Mouse (Mus musculus): ENCODE measurements around the gene Serpina3b. TPM values are rescaled to one million over a fixed set of nuclear protein-coding genes. Genes with fewer than 3 reads are reported as not detected.
A peak's percentile ranks its signal among the peaks of the same experiment; 100 is the strongest.

Serpina3b gene
- polyA plus RNA-seq, 1 experiment from 2014 or later = not detected

DNA sequence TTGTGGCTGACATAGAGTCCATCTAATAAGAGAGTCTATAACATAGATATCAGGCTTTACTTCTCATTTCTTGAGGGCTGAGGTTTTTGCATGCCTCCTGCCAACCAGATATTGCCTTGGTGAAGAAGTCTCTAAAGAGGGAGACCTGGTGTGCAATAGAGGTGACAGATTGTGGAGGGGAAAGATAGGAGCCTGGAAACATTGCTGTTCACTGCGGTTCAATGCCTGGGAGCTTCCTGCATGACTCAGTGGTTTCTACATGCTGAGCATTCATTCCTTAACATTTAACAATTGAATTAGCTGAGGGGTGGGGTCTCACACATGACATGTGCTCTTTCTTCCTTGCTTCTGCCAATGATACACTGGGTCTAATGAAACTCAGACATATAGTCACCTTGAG lies 4.7 kb upstream of the Serpina3b start:
- no peaks in the 10 kb centered on the region for H3K36me3 ChIP-seq (ENCODE audit: control insufficient read depth, insufficient read depth, low read length)
- H3K4me3 ChIP-seq (ENCODE audit: low read depth, low read length) = no peak overlapping the region
- no peak overlapping the region for H3K27ac ChIP-seq (replicated peaks; ENCODE audit: low read depth, low read length)
- no peak overlapping the region for H3K9ac ChIP-seq (ENCODE audit: low read length)
- no peak for DNase-seq (ENCODE audit: low spot score)
- H3K9me3 ChIP-seq (ENCODE audit: control insufficient read depth, low read length) = no peaks in the 10 kb centered on the region
- H3K4me2 ChIP-seq (ENCODE audit: low read depth, severe bottlenecking) = no peak overlapping the region
- no peaks in the 10 kb centered on the region for H3K4me1 ChIP-seq (ENCODE audit: control insufficient read depth, insufficient read depth, low read length)
- no peak for ATAC-seq (ENCODE audit: insufficient number of reproducible peaks, low FRiP score, low TSS enrichment, low read depth)
- WGBS = 96% methylated on average over 1 of the region's 1 CpGs
- no peaks in the 10 kb centered on the region for H3K27me3 ChIP-seq (ENCODE audit: control insufficient read depth, insufficient read depth, low read length)

DNA sequence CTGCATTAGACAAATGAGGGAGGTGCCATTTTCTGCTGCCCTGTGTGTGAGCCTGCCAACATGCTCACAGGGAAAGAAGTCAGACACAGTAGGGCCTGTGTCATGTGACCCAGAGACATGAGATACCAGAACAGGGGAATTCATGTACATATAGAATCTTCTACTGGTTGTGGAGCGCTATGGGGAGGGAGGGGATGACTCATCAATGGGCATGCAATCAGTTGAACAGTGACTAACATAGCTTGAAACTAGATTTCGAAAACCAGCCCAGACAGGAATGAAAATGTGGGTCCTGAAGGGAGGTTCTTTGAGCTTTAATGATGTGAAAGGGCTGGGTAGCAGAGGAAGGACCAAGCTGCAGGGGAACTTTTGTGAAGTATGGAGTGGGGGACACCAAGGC lies 3.8 kb upstream of the Serpina3b start:
- Histone ChIP-seq H3K4me3 (ENCODE audit: low read depth, low read length) (no peak overlapping the region), H3K27me3 (ENCODE audit: control insufficient read depth, insufficient read depth, low read length) (no peaks in the 10 kb centered on the region), H3K36me3 (ENCODE audit: control insufficient read depth, insufficient read depth, low read length) (no peaks in the 10 kb centered on the region), H3K4me1 (ENCODE audit: control insufficient read depth, insufficient read depth, low read length) (no peaks in the 10 kb centered on the region), H3K27ac (replicated peaks; ENCODE audit: low read depth, low read length) (no peak overlapping the region), H3K9ac (ENCODE audit: low read length) (no peak overlapping the region), H3K4me2 (ENCODE audit: low read depth, severe bottlenecking) (no peak overlapping the region), H3K9me3 (ENCODE audit: control insufficient read depth, low read length) (no peaks in the 10 kb centered on the region)
- DNase-seq (ENCODE audit: low spot score) (no peak), ATAC-seq (ENCODE audit: insufficient number of reproducible peaks, low FRiP score, low TSS enrichment, low read depth) (no peak)
- whole genome bisulfite sequencing = 77% methylated on average over 2 of the region's 2 CpGs

DNA sequence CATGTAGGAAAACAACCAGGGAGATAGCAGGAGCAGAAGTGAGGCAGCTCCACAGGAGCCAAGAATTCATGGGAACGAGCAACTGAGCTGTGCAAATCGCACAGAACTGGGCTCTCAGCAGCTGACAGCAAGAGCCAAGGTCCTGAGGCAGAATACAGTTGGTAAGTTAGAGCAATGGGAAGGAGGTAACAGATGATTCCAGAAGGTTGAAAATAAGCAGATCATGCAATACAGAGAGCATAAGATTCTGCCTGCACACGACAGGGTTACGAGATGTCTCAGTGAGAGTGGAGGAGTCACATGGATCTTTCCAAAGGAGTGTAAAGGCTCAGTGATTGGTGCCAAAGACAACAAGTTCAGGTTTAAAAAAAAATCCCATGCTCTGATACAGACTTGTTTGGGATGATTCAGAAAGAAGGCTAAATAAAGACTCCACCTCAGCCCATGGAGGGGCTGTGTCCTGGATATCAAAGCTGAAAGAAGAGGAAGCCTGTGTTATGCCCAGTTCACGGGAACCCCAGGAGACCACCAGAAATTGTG lies 2.7 kb upstream of the Serpina3b start:
- H3K36me3 ChIP-seq (ENCODE audit: control insufficient read depth, insufficient read depth, low read length) = no peaks in the 10 kb centered on the region
- no peak for DNase-seq (ENCODE audit: low spot score)
- no peak overlapping the region for H3K9ac ChIP-seq (ENCODE audit: low read length)
- no peaks in the 10 kb centered on the region for H3K4me1 ChIP-seq (ENCODE audit: control insufficient read depth, insufficient read depth, low read length)
- no peaks in the 10 kb centered on the region for H3K27me3 ChIP-seq (ENCODE audit: control insufficient read depth, insufficient read depth, low read length)
- no peaks in the 10 kb centered on the region for H3K9me3 ChIP-seq (ENCODE audit: control insufficient read depth, low read length)
- no peak overlapping the region for H3K4me3 ChIP-seq (ENCODE audit: low read depth, low read length)
- 89% methylated on average over 5 of the region's 5 CpGs for WGBS
- no peak for ATAC-seq (ENCODE audit: insufficient number of reproducible peaks, low FRiP score, low TSS enrichment, low read depth)
- no peak overlapping the region for H3K27ac ChIP-seq (replicated peaks; ENCODE audit: low read depth, low read length)
- H3K4me2 ChIP-seq (ENCODE audit: low read depth, severe bottlenecking) = no peak overlapping the region

DNA sequence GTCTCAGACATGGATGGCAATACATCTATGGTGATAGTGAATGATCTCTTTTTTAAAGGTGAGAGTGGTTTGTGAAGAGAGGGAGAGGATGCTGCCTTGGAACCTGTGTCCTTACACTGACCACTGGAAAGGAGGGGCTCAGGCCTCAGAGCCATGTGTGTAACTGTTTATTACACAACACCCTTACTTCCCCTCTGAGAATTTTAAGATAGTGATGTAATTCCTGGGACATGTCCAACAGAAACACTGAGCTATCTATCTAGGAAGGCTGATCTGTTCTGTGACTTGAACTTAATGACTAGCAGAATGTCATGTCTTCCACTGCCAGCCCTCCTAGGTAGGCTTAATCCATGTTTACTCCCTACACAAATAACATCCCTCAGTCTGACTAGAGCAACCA lies 3.2 kb downstream of the Serpina3b start:
- ATAC-seq (ENCODE audit: insufficient number of reproducible peaks, low FRiP score, low TSS enrichment, low read depth) (no peak), DNase-seq (ENCODE audit: low spot score) (no peak)
- H3K27me3 ChIP-seq (ENCODE audit: control insufficient read depth, insufficient read depth, low read length) = no peaks in the 10 kb centered on the region

DNA sequence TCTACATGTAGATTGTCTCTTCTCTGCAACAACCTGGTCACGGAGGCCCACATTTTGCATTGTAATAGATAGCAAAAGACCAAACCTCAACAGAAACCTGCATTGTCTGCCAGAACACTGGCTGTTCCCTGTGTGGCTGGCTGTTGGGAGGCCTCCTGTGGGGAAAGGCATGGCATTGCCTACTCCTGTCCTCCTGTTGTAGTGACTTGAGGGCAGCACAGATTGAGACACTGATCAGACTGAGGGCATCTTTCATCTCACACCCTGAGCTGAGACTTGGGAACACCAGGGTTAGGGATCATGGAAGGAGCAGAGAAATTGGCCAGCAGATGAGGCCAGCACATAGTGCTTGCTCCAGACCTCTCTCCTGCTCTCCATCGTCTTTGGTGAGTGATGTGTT lies 10.4 kb downstream of the Serpina3b start:
- DNase-seq (ENCODE audit: low spot score) (no peak), ATAC-seq (ENCODE audit: insufficient number of reproducible peaks, low FRiP score, low TSS enrichment, low read depth) (no peak)
- no peaks in the 10 kb centered on the region for H3K4me1 ChIP-seq (ENCODE audit: control insufficient read depth, insufficient read depth, low read length)
- H3K9ac ChIP-seq (ENCODE audit: low read length) = no peak overlapping the region
- no peak overlapping the region for H3K27ac ChIP-seq (replicated peaks; ENCODE audit: low read depth, low read length)
- H3K27me3 ChIP-seq (ENCODE audit: control insufficient read depth, insufficient read depth, low read length) = no peaks in the 10 kb centered on the region
- H3K36me3 ChIP-seq (ENCODE audit: control insufficient read depth, insufficient read depth, low read length) = no peaks in the 10 kb centered on the region
- 75% methylated on average over 2 of the region's 2 CpGs for WGBS
- H3K4me3 ChIP-seq (ENCODE audit: low read depth, low read length) = no peak overlapping the region
- H3K9me3 ChIP-seq (ENCODE audit: control insufficient read depth, low read length) = no peaks in the 10 kb centered on the region
- H3K4me2 ChIP-seq (ENCODE audit: low read depth, severe bottlenecking) = no peak overlapping the region

More for the DNA sequence above, 3.2 kb downstream of the Serpina3b start:
- Histone ChIP-seq H3K36me3 (ENCODE audit: control insufficient read depth, insufficient read depth, low read length) (no peaks in the 10 kb centered on the region), H3K4me3 (ENCODE audit: low read depth, low read length) (no peak overlapping the region), H3K9me3 (ENCODE audit: control insufficient read depth, low read length) (no peaks in the 10 kb centered on the region), H3K4me1 (ENCODE audit: control insufficient read depth, insufficient read depth, low read length) (no peaks in the 10 kb centered on the region), H3K9ac (ENCODE audit: low read length) (no peak overlapping the region), H3K4me2 (ENCODE audit: low read depth, severe bottlenecking) (no peak overlapping the region), H3K27ac (replicated peaks; ENCODE audit: low read depth, low read length) (no peak overlapping the region)

DNA sequence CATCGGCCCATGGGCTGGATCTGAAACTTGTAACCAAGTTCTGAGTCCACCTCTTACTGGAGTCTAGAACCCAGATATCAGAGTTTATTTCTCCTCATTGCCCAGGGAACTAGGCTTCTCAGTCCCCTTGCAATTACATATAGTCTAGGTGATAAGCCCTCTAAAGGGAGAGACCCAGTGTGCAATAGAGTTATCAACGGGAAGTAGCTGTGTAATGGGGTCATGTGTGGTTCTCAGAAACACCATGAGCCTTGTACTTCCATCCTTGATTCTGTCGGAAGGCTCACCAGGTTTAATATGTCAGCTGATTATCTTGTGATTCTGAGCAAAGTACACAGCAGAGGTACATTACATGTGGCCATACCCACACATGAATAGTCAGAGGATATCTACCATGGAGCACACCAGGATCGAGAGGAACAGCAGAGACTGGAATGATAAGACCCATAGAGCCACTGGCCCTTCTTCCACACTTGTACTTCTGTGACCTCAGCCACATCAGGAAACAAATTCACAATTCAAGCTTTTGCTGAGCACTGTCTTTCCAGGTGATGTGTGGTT lies 12.8 kb downstream of the Serpina3b start:
- no peak overlapping the region for H3K4me2 ChIP-seq (ENCODE audit: low read depth, severe bottlenecking)
- no peaks in the 10 kb centered on the region for H3K27me3 ChIP-seq (ENCODE audit: control insufficient read depth, insufficient read depth, low read length)
- H3K27ac ChIP-seq (replicated peaks; ENCODE audit: low read depth, low read length) = no peak overlapping the region
- H3K36me3 ChIP-seq (ENCODE audit: control insufficient read depth, insufficient read depth, low read length) = no peaks in the 10 kb centered on the region
- DNase-seq (ENCODE audit: low spot score) = no peak
- H3K4me1 ChIP-seq (ENCODE audit: control insufficient read depth, insufficient read depth, low read length) = no peaks in the 10 kb centered on the region
- no peaks in the 10 kb centered on the region for H3K9me3 ChIP-seq (ENCODE audit: control insufficient read depth, low read length)
- ATAC-seq (ENCODE audit: insufficient number of reproducible peaks, low FRiP score, low TSS enrichment, low read depth) = no peak
- no peak overlapping the region for H3K4me3 ChIP-seq (ENCODE audit: low read depth, low read length)
- WGBS = 95% methylated on average over 4 of the region's 4 CpGs
- H3K9ac ChIP-seq (ENCODE audit: low read length) = no peak overlapping the region

DNA sequence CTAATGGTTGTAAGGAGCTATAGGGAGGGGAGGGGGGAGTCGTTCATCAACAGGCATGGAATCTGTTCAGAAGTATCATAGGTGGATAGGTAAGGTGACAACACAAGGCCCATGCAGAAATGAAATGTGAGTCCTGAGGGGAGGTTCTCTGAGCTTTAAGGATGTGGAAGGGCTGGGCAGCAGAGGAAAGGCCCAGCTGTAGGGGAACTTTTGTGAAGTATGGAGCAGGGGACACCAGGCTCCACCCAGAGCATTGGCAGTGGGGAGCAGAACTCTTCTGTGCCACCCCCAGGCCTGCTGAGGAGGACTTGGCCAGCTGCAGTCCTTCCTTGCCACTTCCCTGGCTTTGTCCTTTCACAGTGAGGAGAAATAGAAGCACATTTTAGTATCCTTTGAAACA lies 13.7 kb downstream of the Serpina3b start:
- H3K9me3 ChIP-seq (ENCODE audit: control insufficient read depth, low read length) = no peaks in the 10 kb centered on the region

DNA sequence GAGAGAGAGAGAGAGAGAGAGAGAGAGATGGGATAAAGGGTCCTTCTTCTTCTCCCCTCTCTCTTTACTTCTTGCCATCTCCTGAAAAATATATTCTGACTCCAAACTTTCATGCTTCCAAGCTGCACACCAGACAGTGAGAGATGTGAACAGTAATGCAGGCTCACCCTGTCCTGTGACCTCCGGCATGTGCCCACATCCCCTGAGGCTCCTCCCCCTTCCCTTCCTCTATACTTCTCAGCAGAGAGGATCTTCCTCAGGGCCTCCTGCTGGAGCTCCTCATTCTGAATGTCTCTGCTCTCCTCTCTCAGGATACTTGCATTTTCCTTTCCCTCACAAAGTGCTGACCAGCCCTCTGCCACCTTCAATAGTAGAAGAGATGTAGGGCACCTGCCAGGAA lies 14.6 kb downstream of the Serpina3b start:
- Histone ChIP-seq H3K36me3 (ENCODE audit: control insufficient read depth, insufficient read depth, low read length) (no peaks in the 10 kb centered on the region), H3K27ac (replicated peaks; ENCODE audit: low read depth, low read length) (no peak overlapping the region), H3K4me2 (ENCODE audit: low read depth, severe bottlenecking) (no peak overlapping the region), H3K4me3 (ENCODE audit: low read depth, low read length) (no peak overlapping the region), H3K9ac (ENCODE audit: low read length) (no peak overlapping the region), H3K4me1 (ENCODE audit: control insufficient read depth, insufficient read depth, low read length) (no peaks in the 10 kb centered on the region), H3K9me3 (ENCODE audit: control insufficient read depth, low read length) (no peaks in the 10 kb centered on the region), H3K27me3 (ENCODE audit: control insufficient read depth, insufficient read depth, low read length) (no peaks in the 10 kb centered on the region)
- WGBS = 75% methylated on average over 1 of the region's 1 CpGs
- peak; percentile 7 for DNase-seq (ENCODE audit: low spot score)
- ATAC-seq (ENCODE audit: insufficient number of reproducible peaks, low FRiP score, low TSS enrichment, low read depth) = no peak

More for the DNA sequence above, 13.7 kb downstream of the Serpina3b start:
- 79% methylated on average over 1 of the region's 1 CpGs for WGBS
- H3K9ac ChIP-seq (ENCODE audit: low read length) = no peak overlapping the region
- H3K27me3 ChIP-seq (ENCODE audit: control insufficient read depth, insufficient read depth, low read length) = no peaks in the 10 kb centered on the region
- DNase-seq (ENCODE audit: low spot score) = peak; percentile 6
- no peak for ATAC-seq (ENCODE audit: insufficient number of reproducible peaks, low FRiP score, low TSS enrichment, low read depth)
- no peaks in the 10 kb centered on the region for H3K36me3 ChIP-seq (ENCODE audit: control insufficient read depth, insufficient read depth, low read length)
- H3K4me3 ChIP-seq (ENCODE audit: low read depth, low read length) = no peak overlapping the region
- H3K4me2 ChIP-seq (ENCODE audit: low read depth, severe bottlenecking) = no peak overlapping the region
- H3K4me1 ChIP-seq (ENCODE audit: control insufficient read depth, insufficient read depth, low read length) = no peaks in the 10 kb centered on the region
- no peak overlapping the region for H3K27ac ChIP-seq (replicated peaks; ENCODE audit: low read depth, low read length)

DNA sequence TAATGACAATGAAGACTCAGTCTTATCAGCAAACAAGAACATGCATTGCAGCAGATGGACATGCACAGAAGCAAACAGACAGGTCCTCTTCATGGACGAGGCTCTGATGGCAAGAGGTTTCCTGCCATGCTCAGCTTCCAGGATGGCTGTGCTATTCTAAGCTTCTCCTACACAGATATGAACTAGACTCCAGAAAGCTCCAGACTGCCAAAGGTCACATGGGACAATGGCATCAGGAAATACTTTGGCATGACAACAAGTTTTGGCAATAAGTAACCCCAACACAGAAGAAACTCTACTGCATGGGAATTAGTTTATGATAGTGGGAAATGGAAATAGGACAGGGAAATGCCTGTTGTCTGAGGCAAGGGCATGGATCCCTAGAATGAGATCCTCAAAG lies 15.5 kb downstream of the Serpina3b start:
- H3K36me3 ChIP-seq (ENCODE audit: control insufficient read depth, insufficient read depth, low read length) = no peaks in the 10 kb centered on the region
- no peaks in the 10 kb centered on the region for H3K4me1 ChIP-seq (ENCODE audit: control insufficient read depth, insufficient read depth, low read length)
- H3K9ac ChIP-seq (ENCODE audit: low read length) = no peak overlapping the region
- H3K27me3 ChIP-seq (ENCODE audit: control insufficient read depth, insufficient read depth, low read length) = no peaks in the 10 kb centered on the region
- no peak overlapping the region for H3K4me2 ChIP-seq (ENCODE audit: low read depth, severe bottlenecking)
- DNase-seq (ENCODE audit: low spot score) (peak; percentile 18), ATAC-seq (ENCODE audit: insufficient number of reproducible peaks, low FRiP score, low TSS enrichment, low read depth) (no peak)
- WGBS = 73% methylated on average over 1 of the region's 1 CpGs
- H3K27ac ChIP-seq (replicated peaks; ENCODE audit: low read depth, low read length) = no peak overlapping the region
- no peaks in the 10 kb centered on the region for H3K9me3 ChIP-seq (ENCODE audit: control insufficient read depth, low read length)
- H3K4me3 ChIP-seq (ENCODE audit: low read depth, low read length) = no peak overlapping the region
